Mouse (Mus musculus) MEL (cell line): ENCODE measurements at regions not wholly inside any gene's neighbourhood (a gene's known extent, or its start where the extent isn't known, plus 50 kb on each side); places are given as distances from the start of the nearest gene placed in this dataset.

Source experiments
- DNase-seq: peaks from one replicate; pipeline ENCODE4 v3.0.0; 2011; ENCODE audit warnings: low read depth, low spot score
- H3K27ac ChIP-seq: 2 replicates; pipeline ENCODE4 v1.5.1; 2012; ENCODE audit warnings: low read depth, mild to moderate bottlenecking, control low read depth, low read length, moderate library complexity; ENCODE audit not compliant: control insufficient read depth
- H3K27me3 ChIP-seq, 2 experiments: fragments of 150-350 bp in 1 of 2; sonication (generic) in 1 of 2; 2 replicates each; pipeline ENCODE4 v1.6.1; 2012; ENCODE audit warnings: low read length in 2 of 2, mild to moderate bottlenecking in 2 of 2, improper control_type of control experiment in 1 of 2, moderate library complexity in 1 of 2; ENCODE audit not compliant: insufficient read depth in 2 of 2, control insufficient read depth in 1 of 2
- H3K36me3 ChIP-seq, 2 experiments: 2 replicates each; pipeline ENCODE4 v1.6.1; 2012 to 2014; ENCODE audit warnings: low read length in 2 of 2, improper control_type of control experiment in 1 of 2, inconsistent platforms in 1 of 2, mild to moderate bottlenecking in 1 of 2; ENCODE audit not compliant: insufficient read depth in 2 of 2, control insufficient read depth in 1 of 2
- H3K4me1 ChIP-seq, 2 experiments: fragments of 150-350 bp in 1 of 2; sonication (generic) in 1 of 2; 2 replicates each; pipeline ENCODE4 v1.6.1; 2012; ENCODE audit warnings: low read length in 2 of 2, improper control_type of control experiment in 1 of 2, mild to moderate bottlenecking in 1 of 2; ENCODE audit not compliant: insufficient read depth in 2 of 2, control insufficient read depth in 1 of 2
- H3K4me3 ChIP-seq, 2 experiments: fragments of 150-350 bp in 1 of 2; sonication (generic) in 1 of 2; 2 replicates each; pipeline ENCODE4 v1.5.1; 2012; ENCODE audit warnings: low read depth in 2 of 2, low read length in 2 of 2, mild to moderate bottlenecking in 2 of 2, moderate library complexity in 2 of 2, control low read depth in 1 of 2, improper control_type of control experiment in 1 of 2; ENCODE audit not compliant: control insufficient read depth in 1 of 2, insufficient read depth in 1 of 2
- H3K79me2 ChIP-seq: 2 replicates; pipeline ENCODE4 v1.6.1; 2012; ENCODE audit warnings: mild to moderate bottlenecking, low read length, moderate library complexity; ENCODE audit not compliant: control insufficient read depth, poor library complexity, insufficient read depth
- H3K9ac ChIP-seq: 2 replicates; pipeline ENCODE4 v1.6.1; 2012; ENCODE audit warnings: low read depth, mild to moderate bottlenecking, control low read depth, low read length, moderate library complexity; ENCODE audit not compliant: control insufficient read depth, poor library complexity, severe bottlenecking
- H3K9me3 ChIP-seq: fragments of 150-350 bp; sonication (generic); replicated peaks from 2 replicates; pipeline ENCODE4 v1.6.1; 2012; ENCODE audit warnings: mild to moderate bottlenecking, low read length, improper control_type of control experiment, moderate library complexity; ENCODE audit not compliant: insufficient read depth
- CTCF ChIP-seq, 3 experiments: IDR thresholded peaks in 2 of 3; conservative IDR thresholded peaks in 1 of 3; 2 replicates each; pipeline ENCODE4 v1.5.1; 2011 to 2012; ENCODE audit warnings: low read length in 3 of 3, low read depth in 2 of 3, mild to moderate bottlenecking in 2 of 3, improper control_type of control experiment in 1 of 3, inconsistent platforms in 1 of 3, mixed read lengths in 1 of 3, moderate library complexity in 1 of 3; ENCODE audit not compliant: control insufficient read depth in 1 of 3, insufficient read depth in 1 of 3, poor library complexity in 1 of 3, severe bottlenecking in 1 of 3
- EP300 ChIP-seq, 2 experiments: IDR thresholded peaks; 2 replicates each; pipeline ENCODE4 v1.6.1; 2011; ENCODE audit warnings: improper control_type of control experiment in 2 of 2, low read length in 2 of 2, low read depth in 1 of 2, mild to moderate bottlenecking in 1 of 2
- GABPA ChIP-seq: IDR thresholded peaks from 2 replicates; pipeline ENCODE4 v1.6.1; 2012; ENCODE audit warnings: low read depth, mild to moderate bottlenecking, inconsistent platforms, low read length, improper control_type of control experiment, moderate library complexity
- HCFC1 ChIP-seq: IDR thresholded peaks from 2 replicates; pipeline ENCODE4 v1.6.1; 2012; ENCODE audit warnings: low read depth, mild to moderate bottlenecking, inconsistent platforms, low read length, improper control_type of control experiment, moderate library complexity
- JUND ChIP-seq: IDR thresholded peaks from 2 replicates; pipeline ENCODE4 v1.6.1; 2011; ENCODE audit warnings: low read depth, mild to moderate bottlenecking, improper control_type of control experiment, low read length
- MAFK ChIP-seq: IDR thresholded peaks from 2 replicates; pipeline ENCODE4 v1.6.1; 2011; ENCODE audit warnings: low read depth, mild to moderate bottlenecking, low read length, improper control_type of control experiment, borderline replicate concordance
- MAX ChIP-seq: IDR thresholded peaks from 2 replicates; pipeline ENCODE4 v1.6.1; 2011; ENCODE audit warnings: low read length, improper control_type of control experiment
- MEF2A ChIP-seq: IDR thresholded peaks from 2 replicates; pipeline ENCODE4 v1.6.1; 2014; ENCODE audit warnings: low read depth, mild to moderate bottlenecking, inconsistent platforms, low read length, improper control_type of control experiment; ENCODE audit not compliant: poor library complexity, insufficient replicate concordance, severe bottlenecking; ENCODE audit errors: extremely low read depth
- NRF1 ChIP-seq: IDR thresholded peaks from 2 replicates; pipeline ENCODE4 v1.6.1; 2014; ENCODE audit warnings: low read depth, mild to moderate bottlenecking, inconsistent platforms, low read length, improper control_type of control experiment, moderate library complexity; ENCODE audit not compliant: poor library complexity, insufficient read depth, severe bottlenecking
- RAD21 ChIP-seq: IDR thresholded peaks from 2 replicates; pipeline ENCODE4 v1.6.1; 2011; ENCODE audit warnings: mild to moderate bottlenecking, low read depth, low read length, improper control_type of control experiment
- RCOR1 ChIP-seq: IDR thresholded peaks from 2 replicates; pipeline ENCODE4 v1.6.1; 2012; ENCODE audit warnings: low read depth, mild to moderate bottlenecking, inconsistent platforms, low read length, improper control_type of control experiment
- SMC3 ChIP-seq: IDR thresholded peaks from 2 replicates; pipeline ENCODE4 v1.6.1; 2011; ENCODE audit warnings: low read depth, low read length, improper control_type of control experiment
- TAL1 ChIP-seq: IDR thresholded peaks from 2 replicates; pipeline ENCODE4 v1.6.1; 2012; ENCODE audit warnings: mild to moderate bottlenecking, inconsistent platforms, low read length, moderate library complexity, mixed read lengths
- TBP ChIP-seq: IDR thresholded peaks from 2 replicates; pipeline ENCODE4 v1.8.0; 2011; ENCODE audit warnings: low read depth, low read length, improper control_type of control experiment
- USF1 ChIP-seq: IDR thresholded peaks from 2 replicates; pipeline ENCODE4 v1.6.1; 2014; ENCODE audit warnings: low read depth, mild to moderate bottlenecking, inconsistent platforms, low read length, improper control_type of control experiment, moderate library complexity
- ZC3H11A ChIP-seq: IDR thresholded peaks from 2 replicates; pipeline ENCODE4 v1.6.1; 2012; ENCODE audit warnings: low read depth, mild to moderate bottlenecking, inconsistent platforms, low read length, improper control_type of control experiment

- TF ChIP-seq USF1: no peak
- TF ChIP-seq NRF1: no peak
- no peak for TF ChIP-seq EP300 (IDR thresholded peaks at IDR 0.05; ENCODE audit: low read depth in 1 of 2, low read length in 2 of 2)
- no peak for TF ChIP-seq CTCF (IDR thresholded peaks at IDR 0.05 in 2 of 3, conservative IDR thresholded peaks at IDR 0.05 in 1 of 3; ENCODE audit: control insufficient read depth in 1 of 3, insufficient read depth in 1 of 3, low read depth in 2 of 3, low read length in 3 of 3, poor library complexity in 1 of 3, severe bottlenecking in 1 of 3)
- TF ChIP-seq GABPA: no peak
- no peak for TF ChIP-seq SMC3
- no peak for TF ChIP-seq MAFK
- TF ChIP-seq JUND: no peak
- no peak for TF ChIP-seq RAD21
- no peak for TF ChIP-seq TAL1
- no peak for TF ChIP-seq ZC3H11A
- TF ChIP-seq RCOR1: no peak
- TF ChIP-seq HCFC1: no peak
- TF ChIP-seq, all 39 proteins: peak for 0
- no peaks in the 10 kb centered on the region for H3K79me2 ChIP-seq
- H3K36me3 ChIP-seq: no peaks in the 10 kb centered on the region
- H3K9ac ChIP-seq: no peak overlapping the region
- no peak for DNase-seq
- no peak overlapping the region for H3K27ac ChIP-seq
- H3K9me3 ChIP-seq: no peaks in the 10 kb centered on the region
- H3K4me3 ChIP-seq: no peak overlapping the region
- H3K4me1 ChIP-seq: no peaks in the 10 kb centered on the region
- H3K27me3 ChIP-seq: no peaks in the 10 kb centered on the region
Observed at GRCm38 (mm10) chr12:25565131-25565530, 468.2 kb upstream of the Id2 start.

GRCm38 (mm10) chr12:25559601-25560000 is 462.7 kb upstream of the Id2 start:
- no peak overlapping the region for H3K4me3 ChIP-seq
- TF ChIP-seq USF1 (no peak), CTCF (IDR thresholded peaks at IDR 0.05 in 2 of 3, conservative IDR thresholded peaks at IDR 0.05 in 1 of 3; ENCODE audit: control insufficient read depth in 1 of 3, insufficient read depth in 1 of 3, low read depth in 2 of 3, low read length in 3 of 3, poor library complexity in 1 of 3, severe bottlenecking in 1 of 3) (no peak)
- TF ChIP-seq, all 39 proteins: peak for 0
- no peak for DNase-seq
- H3K27ac ChIP-seq: no peak overlapping the region
- H3K4me1 ChIP-seq: no peaks in the 10 kb centered on the region
- no peak overlapping the region for H3K9ac ChIP-seq
- H3K27me3 ChIP-seq: no peaks in the 10 kb centered on the region
- no peaks in the 10 kb centered on the region for H3K79me2 ChIP-seq
- H3K36me3 ChIP-seq: no peaks in the 10 kb centered on the region
- no peaks in the 10 kb centered on the region for H3K9me3 ChIP-seq

GRCm38 (mm10) chr12:25553656-25554055 is 456.7 kb upstream of the Id2 start:
- Histone ChIP-seq H3K79me2 (no peaks in the 10 kb centered on the region), H3K4me1 (no peaks in the 10 kb centered on the region), H3K9me3 (no peaks in the 10 kb centered on the region), H3K36me3 (no peaks in the 10 kb centered on the region), H3K27me3 (no peaks in the 10 kb centered on the region), H3K9ac (no peak overlapping the region), H3K27ac (no peak overlapping the region), H3K4me3 (no peak overlapping the region)
- DNase-seq: no peak
- TF ChIP-seq USF1 (no peak), MEF2A (no peak), CTCF (IDR thresholded peaks at IDR 0.05 in 2 of 3, conservative IDR thresholded peaks at IDR 0.05 in 1 of 3; ENCODE audit: control insufficient read depth in 1 of 3, insufficient read depth in 1 of 3, low read depth in 2 of 3, low read length in 3 of 3, poor library complexity in 1 of 3, severe bottlenecking in 1 of 3) (no peak), TBP (no peak), MAX (no peak)
